ENCODE assay signal across 8 mouse cellular contexts in genomic region chr13:57908266-57908582, GRCm38 (mm10). TPM values are rescaled to one million over a fixed set of nuclear protein-coding genes. Genes with fewer than 3 reads are reported as not detected.
DNase-seq lines count a peak whose midpoint lies in the region; TF ChIP-seq lines count a peak whose summit lies in the region.

TSS of gene Spock1 (minus strand) at chr13:57908332.

- H3K4me1 ChIP-seq in cortical plate, adult 2 months (ENCODE audit: control insufficient read depth, insufficient read depth, low read length) = peaks cover 4% of the 10 kb centered on the region

- intact Hi-C loops in left cerebral cortex, adult 2 months (cut with DNase I) = loop anchor here (2.0 to 10.0 kb wide), 8 partner anchors 61 to 627 kb away; no protein-coding TSS in a partner anchor

- peak within 1 kb of the TSS; percentile 95 for H3K4me3 ChIP-seq in cortical plate, adult 2 months (ENCODE audit: insufficient read depth, low read length)
- peak within 1 kb of the TSS; percentile 86 for H3K4me3 ChIP-seq in left cerebral cortex, adult 2 months

- TF ChIP-seq CTCF in cortical plate, adult 2 months (IDR thresholded peaks at IDR 0.05; ENCODE audit: extremely low read depth, insufficient read depth, low read length) = peak; percentile 65
- peak; percentile 96 for TF ChIP-seq CTCF in left cerebral cortex, adult 2 months (IDR thresholded peaks at IDR 0.05)

- peak; percentile 36; the same call in 1 of the 2 replicates for TF ChIP-seq POLR2A in cortical plate, adult 2 months (IDR thresholded peaks at IDR 0.05; ENCODE audit: extremely low read depth, insufficient read depth, low read length)

- peak; percentile 94 for DNase-seq in adrenal gland, postnatal 14 days
- DNase-seq in gastrocnemius, postnatal 10 days = peak; percentile 89
- peak; percentile 33 for DNase-seq in induced T-regulatory cell, adult 2 months (ENCODE audit: low read depth)
- peak; percentile 93 to 98 for DNase-seq in left cerebral cortex, adult 2 months (ENCODE audit: extremely low spot score in 1 of 2, low spot score in 2 of 2)
- peak; percentile 78 for DNase-seq in lung, postnatal 36 days
- DNase-seq in right cerebral cortex, postnatal 10 days (ENCODE audit: low spot score in 2 of 2) = peak; percentile 91 to 95
- peak; percentile 70 for DNase-seq in yolk sac, embryonic 10.5 days (ENCODE audit: low spot score)

- H3K27ac ChIP-seq in cortical plate, adult 2 months (ENCODE audit: insufficient read depth, low read length) = peak within 1 kb of the TSS; percentile 78
- peak within 1 kb of the TSS; percentile 96 for H3K27ac ChIP-seq in left cerebral cortex, adult 2 months

RNA-seq across cellular contexts. Expression of gene Spock1, which starts in this region (rescaled TPM):
- total RNA-seq in adrenal gland, postnatal 14 days (2021) = 13.1 and 15.0 TPM in 2 replicates
- 124 and 125 TPM in 2 replicates for polyA plus RNA-seq in cortical plate, adult 2 months (2012; rRNA removed)
- under 1 TPM; 0.84 to 0.85 TPM for total RNA-seq in gastrocnemius, postnatal 10 days (2021)
- 100 to 1,000 TPM; 276 to 279 TPM for total RNA-seq in left cerebral cortex, adult 2 months (2021)

Comparison
In these comparisons a context has a peak if more than half of its experiments do, and no peak if none do; other contexts are left out.
1. Peak in every context shown above with its lines: DNase-seq, H3K4me3 ChIP-seq and H3K27ac ChIP-seq.
2. RNA of gene Spock1 (total RNA-seq): 276 to 279 TPM in left cerebral cortex, adult 2 months; 13.1 to 15.0 TPM in adrenal gland, postnatal 14 days and 0.84 to 0.85 TPM in gastrocnemius, postnatal 10 days; every median in the first group is over 10 times any median in the second.
3. Peak in DNase-seq in gastrocnemius, postnatal 10 days; RNA of the gene not detected or under 1 TPM.
4. DNase-seq: peak in every context shown above with its lines; median percentile 96 in left cerebral cortex, adult 2 months; 94 in adrenal gland, postnatal 14 days; 93 in right cerebral cortex, postnatal 10 days; 89 in gastrocnemius, postnatal 10 days; 78 in lung, postnatal 36 days; 70 in yolk sac, embryonic 10.5 days; 33 in induced T-regulatory cell, adult 2 months.